Mouse (Mus musculus) hindbrain, postnatal 0 days (tissue): Measurements from ENCODE around the gene Dnmt3a. TPM values are rescaled to one million over a fixed set of nuclear protein-coding genes. Genes with fewer than 3 reads are reported as not detected.

Source experiments
- ATAC-seq: fragments of 200-750 bp; cut with Nextera tagmentation; 2 replicates; pipeline ENCODE4 v1.8.0; 2017; ENCODE audit warnings: mild to moderate bottlenecking, moderate TSS enrichment, moderate library complexity
- DNase-seq: peaks from one replicate; pipeline ENCODE4 v3.0.0-alpha.2; 2015; ENCODE audit warnings: low spot score
- H3K27ac ChIP-seq: fragments of 300-500 bp; sonication (generic); 2 replicates; pipeline ENCODE4 v1.5.1; 2014; ENCODE audit warnings: mild to moderate bottlenecking
- H3K27me3 ChIP-seq: fragments of 300-500 bp; sonication (generic); 2 replicates; pipeline ENCODE4 v1.6.1; 2014; ENCODE audit warnings: low read length, mixed read lengths; ENCODE audit not compliant: insufficient read depth
- H3K36me3 ChIP-seq: fragments of 300-500 bp; sonication (generic); 2 replicates; pipeline ENCODE4 v1.6.1; 2014; ENCODE audit warnings: low read length, mixed read lengths; ENCODE audit not compliant: insufficient read depth
- H3K4me1 ChIP-seq: fragments of 300-500 bp; sonication (generic); 2 replicates; pipeline ENCODE4 v1.6.1; 2014; ENCODE audit warnings: antibody characterized with exemption, low read length, mixed read lengths; ENCODE audit not compliant: insufficient read depth
- H3K4me2 ChIP-seq: fragments of 300-500 bp; sonication (generic); 2 replicates; pipeline ENCODE4 v1.6.1; 2014; ENCODE audit warnings: low read depth, mild to moderate bottlenecking, low read length, moderate library complexity, mixed read lengths
- H3K4me3 ChIP-seq: fragments of 300-500 bp; sonication (generic); 2 replicates; pipeline ENCODE4 v1.5.1; 2014; ENCODE audit warnings: low read length
- H3K9ac ChIP-seq: fragments of 300-500 bp; sonication (generic); replicated peaks from 2 replicates; pipeline ENCODE4 v1.6.1; 2014; ENCODE audit warnings: mild to moderate bottlenecking, low read length, moderate library complexity, mixed read lengths
- H3K9me3 ChIP-seq: fragments of 300-500 bp; sonication (generic); 2 replicates; pipeline ENCODE4 v1.6.1; 2016; ENCODE audit warnings: low read length, mixed read lengths
- CTCF ChIP-seq: IDR thresholded peaks from 2 replicates; pipeline ENCODE4 v1.5.1; 2016; ENCODE audit warnings: antibody characterized with exemption, control low read depth, low read depth
- WGBS: fragments of 180-500 bp; shearing (Covaris S2); extraction: QIAGEN DNeasy Blood & Tissue Kit; methylation state at CpG from one replicate; pipeline ENCODE4 v1.1.7; 2014; 5-methylcytosine and 5-hydroxymethylcytosine counted together
- polyA plus RNA-seq: library from polyadenylated mRNA; unstranded; fragments of >200 nt; fragmentation: Nextera tagmentation; extraction: Ambion mirVana; gene quantifications from 2 replicates; pipeline ENCODE4 v1.2.1, GENCODE M21; 2015
- total RNA-seq: library from RNA; depleted of rRNA; stranded (reverse); fragments of >200 nt; gene quantifications from 2 replicates; pipeline ENCODE4 v1.2.3, GENCODE M21; 2014

Dnmt3a gene
- total and polyA plus RNA-seq, 2 experiments from 2014 or later, result 81.8 to 134 TPM

- ATAC-seq (no peak), DNase-seq (no peak)
- no peaks in the 10 kb centered on the region for H3K4me1 ChIP-seq
- H3K27ac ChIP-seq, result no peak overlapping the region
- no peak overlapping the region for H3K4me3 ChIP-seq
- 68% methylated on average over 3 of the region's 3 CpGs for WGBS
- no peak overlapping the region for H3K4me2 ChIP-seq
- no peaks in the 10 kb centered on the region for H3K27me3 ChIP-seq
- no peak overlapping the region for H3K9ac ChIP-seq
- no peak for TF ChIP-seq CTCF
- H3K36me3 ChIP-seq, result no peaks in the 10 kb centered on the region
- H3K9me3 ChIP-seq, result no peaks in the 10 kb centered on the region
These were observed 41.5 kb upstream of the Dnmt3a start for GRCm38 (mm10) chr12:3764191-3764804.

- Histone ChIP-seq H3K4me2 (no peak overlapping the region), H3K9me3 (no peaks in the 10 kb centered on the region), H3K27me3 (no peaks in the 10 kb centered on the region), H3K9ac (no peak overlapping the region), H3K36me3 (no peaks in the 10 kb centered on the region), H3K4me3 (no peak overlapping the region), H3K27ac (no peak overlapping the region), H3K4me1 (no peaks in the 10 kb centered on the region)
- DNase-seq, result no peak
- ATAC-seq, result no peak
- 62% methylated on average over 8 of the region's 8 CpGs for WGBS
- no peak for TF ChIP-seq CTCF
These were observed 38.4 kb upstream of the Dnmt3a start for GRCm38 (mm10) chr12:3767360-3767759.

- TF ChIP-seq CTCF, result no peak
- Histone ChIP-seq H3K4me1 (no peaks in the 10 kb centered on the region), H3K4me3 (no peak overlapping the region), H3K9ac (no peak overlapping the region), H3K9me3 (no peaks in the 10 kb centered on the region), H3K27ac (no peak overlapping the region), H3K27me3 (no peaks in the 10 kb centered on the region), H3K4me2 (no peak overlapping the region), H3K36me3 (no peaks in the 10 kb centered on the region)
- 78% methylated on average over 4 of the region's 4 CpGs for WGBS
- DNase-seq, result no peak
- no peak for ATAC-seq
These were observed 37.4 kb upstream of the Dnmt3a start for GRCm38 (mm10) chr12:3768391-3768790.

- WGBS, result 69% methylated on average over 2 of the region's 2 CpGs
- no peak overlapping the region for H3K9ac ChIP-seq
- H3K4me2 ChIP-seq, result no peak overlapping the region
- H3K27me3 ChIP-seq, result no peaks in the 10 kb centered on the region
- no peak overlapping the region for H3K27ac ChIP-seq
- DNase-seq, result no peak
- no peak overlapping the region for H3K4me3 ChIP-seq
- no peaks in the 10 kb centered on the region for H3K4me1 ChIP-seq
- H3K9me3 ChIP-seq, result no peaks in the 10 kb centered on the region
- ATAC-seq, result no peak
- H3K36me3 ChIP-seq, result no peaks in the 10 kb centered on the region; the same call in 1 of the 2 replicates
- no peak for TF ChIP-seq CTCF
These were observed 35.3 kb upstream of the Dnmt3a start for GRCm38 (mm10) chr12:3770546-3770945.

GRCm38 (mm10) chr12:3771080-3771479 lies 34.7 kb upstream of the Dnmt3a start:
- Histone ChIP-seq H3K4me2 (no peak overlapping the region), H3K36me3 (no peaks in the 10 kb centered on the region; the same call in 1 of the 2 replicates), H3K4me1 (no peaks in the 10 kb centered on the region), H3K9me3 (no peaks in the 10 kb centered on the region), H3K27me3 (no peaks in the 10 kb centered on the region), H3K27ac (no peak overlapping the region), H3K4me3 (no peak overlapping the region), H3K9ac (no peak overlapping the region)
- ATAC-seq (no peak), DNase-seq (no peak)
- WGBS, result 89% methylated on average over 2 of the region's 2 CpGs
- no peak for TF ChIP-seq CTCF

GRCm38 (mm10) chr12:3773643-3774042 lies 32.2 kb upstream of the Dnmt3a start:
- no peak for ATAC-seq
- no peak overlapping the region for H3K9ac ChIP-seq
- DNase-seq, result no peak
- no peaks in the 10 kb centered on the region for H3K9me3 ChIP-seq
- WGBS, result 93% methylated on average over 3 of the region's 3 CpGs
- H3K4me1 ChIP-seq, result no peaks in the 10 kb centered on the region
- H3K36me3 ChIP-seq, result no peaks in the 10 kb centered on the region; the same call in 1 of the 2 replicates
- H3K4me2 ChIP-seq, result no peak overlapping the region
- H3K27ac ChIP-seq, result no peak overlapping the region
- no peak for TF ChIP-seq CTCF
- no peak overlapping the region for H3K4me3 ChIP-seq
- no peaks in the 10 kb centered on the region for H3K27me3 ChIP-seq

- H3K4me2 ChIP-seq, result no peak overlapping the region
- H3K9me3 ChIP-seq, result no peaks in the 10 kb centered on the region
- 100% methylated on average over 2 of the region's 2 CpGs for WGBS
- no peak for TF ChIP-seq CTCF
- ATAC-seq (no peak), DNase-seq (no peak)
- H3K9ac ChIP-seq, result no peak overlapping the region
- no peak overlapping the region for H3K4me3 ChIP-seq
- H3K4me1 ChIP-seq, result peaks cover 8% of the 10 kb centered on the region
- no peaks in the 10 kb centered on the region for H3K27me3 ChIP-seq
- no peak overlapping the region for H3K27ac ChIP-seq
- no peaks in the 10 kb centered on the region; the same call in 1 of the 2 replicates for H3K36me3 ChIP-seq
These were observed 29.8 kb upstream of the Dnmt3a start for GRCm38 (mm10) chr12:3776015-3776414.
